Mouse (Mus musculus): ENCODE measurements around the gene Dbndd2.

Dbndd2 gene

GRCm38 (mm10) chr2:164453887-164454500 is 31.9 kb upstream of the Dbndd2 start:
- no peak for DNase-seq (ENCODE audit: low spot score in 2 of 2)

- no peak for DNase-seq (ENCODE audit: low spot score in 2 of 2)
These were observed 31.1 kb upstream of the Dbndd2 start for GRCm38 (mm10) chr2:164454846-164455245.

- no peak for DNase-seq (ENCODE audit: low spot score in 2 of 2)
These were observed 30.3 kb upstream of the Dbndd2 start for GRCm38 (mm10) chr2:164455421-164456190.

- DNase-seq (ENCODE audit: low spot score in 2 of 2): no peak
These were observed 29.5 kb upstream of the Dbndd2 start for GRCm38 (mm10) chr2:164456413-164456812.

GRCm38 (mm10) chr2:164456864-164457300 is 29.0 kb upstream of the Dbndd2 start, which contains the start of gene Sys1:
Sys1 (plus strand) TSS chr2:164456964.
- DNase-seq (ENCODE audit: low spot score in 2 of 2): no peak

- DNase-seq (ENCODE audit: low spot score in 2 of 2): no peak
These were observed 28.0 kb upstream of the Dbndd2 start for GRCm38 (mm10) chr2:164457942-164458341.

- DNase-seq (ENCODE audit: low spot score in 2 of 2): no peak
These were observed 27.4 kb upstream of the Dbndd2 start for GRCm38 (mm10) chr2:164458535-164458934.

GRCm38 (mm10) chr2:164460745-164461551 is 25.0 kb upstream of the Dbndd2 start, which contains the start of gene Gm20458:
Gm20458 (plus strand) TSS chr2:164460967.
- DNase-seq (ENCODE audit: low spot score in 2 of 2): peak; percentile 80 to 93

- DNase-seq (ENCODE audit: low spot score in 2 of 2): no peak
These were observed 20.7 kb upstream of the Dbndd2 start for GRCm38 (mm10) chr2:164465161-164465560.

- DNase-seq (ENCODE audit: low spot score in 2 of 2): no peak
These were observed 19.1 kb upstream of the Dbndd2 start for GRCm38 (mm10) chr2:164466787-164467186.

GRCm38 (mm10) chr2:164470254-164470653 is 15.7 kb upstream of the Dbndd2 start:
- DNase-seq (ENCODE audit: low spot score in 2 of 2): peak in 1 of 2 experiments; percentile 53

GRCm38 (mm10) chr2:164473624-164474023 is 12.3 kb upstream of the Dbndd2 start, which contains the start of gene Trp53tg5:
Trp53tg5 (minus strand) TSS chr2:164473724.
- no peak for DNase-seq (ENCODE audit: low spot score in 2 of 2)

GRCm38 (mm10) chr2:164486258-164487114 is 580 bp downstream of the Dbndd2 start:
- peak in 1 of 2 experiments; percentile 54 for DNase-seq (ENCODE audit: low spot score in 2 of 2)

- no peak for DNase-seq (ENCODE audit: low spot score in 2 of 2)
These were observed 1.2 kb downstream of the Dbndd2 start for GRCm38 (mm10) chr2:164487115-164487527.

- DNase-seq (ENCODE audit: low spot score in 2 of 2): peak in 1 of 2 experiments; percentile 72
These were observed 1.9 kb downstream of the Dbndd2 start for GRCm38 (mm10) chr2:164487812-164488211.

- peak in 1 of 2 experiments; percentile 26 for DNase-seq (ENCODE audit: low spot score in 2 of 2)
These were observed 8.2 kb downstream of the Dbndd2 start for GRCm38 (mm10) chr2:164494126-164494525.

GRCm38 (mm10) chr2:164496331-164496730 is 10.4 kb downstream of the Dbndd2 start:
- no peak for DNase-seq (ENCODE audit: low spot score in 2 of 2)

GRCm38 (mm10) chr2:164496847-164497690 is 11.2 kb downstream of the Dbndd2 start, which contains the start of gene Pigt:
Pigt (plus strand) TSS chr2:164497520.
- DNase-seq (ENCODE audit: low spot score in 2 of 2): peak; percentile 66 to 82

GRCm38 (mm10) chr2:164497691-164498268 is 11.9 kb downstream of the Dbndd2 start:
- DNase-seq (ENCODE audit: low spot score in 2 of 2): no peak

- no peak for DNase-seq (ENCODE audit: low spot score in 2 of 2)
These were observed 13.4 kb downstream of the Dbndd2 start for GRCm38 (mm10) chr2:164499317-164499716.

Measured in cerebellum, postnatal 4 days (tissue).